Mouse (Mus musculus): ENCODE data around the gene Suco.

DNA sequence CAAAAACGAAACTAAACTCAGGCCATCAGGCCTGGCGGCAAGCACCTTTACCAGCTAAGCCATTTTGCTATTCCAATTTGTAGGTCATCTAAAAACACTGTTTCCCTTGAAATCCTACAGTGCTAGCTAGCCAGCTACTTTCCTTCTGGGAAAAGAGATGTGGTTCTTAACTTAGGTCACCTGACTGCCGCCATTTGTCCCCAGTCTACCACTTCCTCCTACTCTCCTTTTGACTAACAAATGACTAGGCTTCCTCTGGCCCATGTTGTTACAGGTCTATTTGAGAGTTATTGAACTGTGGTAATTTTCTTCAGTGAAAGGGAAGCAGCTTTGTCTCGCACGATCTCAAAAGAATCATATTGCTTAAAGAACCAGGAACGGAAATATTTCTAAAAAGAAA lies 45.4 kb upstream of the Suco start:
- TF ChIP-seq CTCF (IDR thresholded peaks at IDR 0.05; ENCODE audit: low read depth, low read length) (no peak), POLR2AphosphoS5 (IDR thresholded peaks at IDR 0.05; ENCODE audit: insufficient replicate concordance, low read depth, low read length) (no peak), GATA1 (IDR thresholded peaks at IDR 0.05; ENCODE audit: borderline replicate concordance, low read length) (no peak), TAL1 (conservative IDR thresholded peaks at IDR 0.05; ENCODE audit: low read depth, low read length) (no peak), GATA2 (IDR thresholded peaks at IDR 0.05; ENCODE audit: borderline replicate concordance, low read depth, low read length) (no peak)
